Mouse (Mus musculus) lung, embryonic 14.5 days (tissue): ENCODE measurements around the gene Hist1h3e. TPM values are rescaled to one million over a fixed set of nuclear protein-coding genes. Genes with fewer than 3 reads are reported as not detected.
"Not testable (repeated sequence)": the region's sequence is repeated elsewhere in the genome, so short reads cannot be mapped to it uniquely, and the experiment has no call there.

Source experiments
- ATAC-seq: fragments of 200-750 bp; cut with Nextera tagmentation; 2 replicates; pipeline ENCODE4 v1.8.0; 2017; ENCODE audit warnings: mild to moderate bottlenecking, moderate TSS enrichment, moderate library complexity; ENCODE audit not compliant: insufficient read depth
- DNase-seq: peaks from one replicate; pipeline ENCODE4 v3.0.0-alpha.2; 2015
- H3K27ac ChIP-seq: fragments of 300-500 bp; sonication (generic); 2 replicates; pipeline ENCODE4 v1.5.1; 2014; ENCODE audit warnings: low read depth, mild to moderate bottlenecking, moderate library complexity
- H3K27me3 ChIP-seq: fragments of 300-500 bp; sonication (generic); 2 replicates; pipeline ENCODE4 v1.6.1; 2014; ENCODE audit warnings: low read length, control low read depth; ENCODE audit not compliant: insufficient read depth
- H3K36me3 ChIP-seq: fragments of 300-500 bp; sonication (generic); 2 replicates; pipeline ENCODE4 v1.6.1; 2014; ENCODE audit warnings: control low read depth; ENCODE audit not compliant: insufficient read depth
- H3K4me1 ChIP-seq: fragments of 300-500 bp; sonication (generic); 2 replicates; pipeline ENCODE4 v1.6.1; 2014; ENCODE audit warnings: antibody characterized with exemption, control low read depth; ENCODE audit not compliant: insufficient read depth
- H3K4me2 ChIP-seq: fragments of 300-500 bp; sonication (generic); 2 replicates; pipeline ENCODE4 v1.6.1; 2014; ENCODE audit warnings: mild to moderate bottlenecking
- H3K4me3 ChIP-seq: fragments of 300-500 bp; sonication (generic); 2 replicates; pipeline ENCODE4 v1.5.1; 2014; ENCODE audit warnings: low read depth, low read length
- H3K9ac ChIP-seq: fragments of 300-500 bp; sonication (generic); 2 replicates; pipeline ENCODE4 v1.6.1; 2014
- H3K9me3 ChIP-seq: fragments of 300-500 bp; sonication (generic); 2 replicates; pipeline ENCODE4 v1.6.1; 2016; ENCODE audit warnings: low read depth, low read length, control low read depth
- CTCF ChIP-seq: IDR thresholded peaks from 2 replicates; pipeline ENCODE4 v1.5.1; 2016; ENCODE audit warnings: antibody characterized with exemption, low read depth
- WGBS: fragments of 180-500 bp; shearing (Covaris S2); extraction: QIAGEN DNeasy Blood & Tissue Kit; methylation state at CpG from one replicate; pipeline ENCODE4 v1.1.7; 2014; 5-methylcytosine and 5-hydroxymethylcytosine counted together
- polyA plus RNA-seq: library from polyadenylated mRNA; unstranded; fragments of >200 nt; fragmentation: Nextera tagmentation; extraction: Ambion mirVana; gene quantifications from 2 replicates; pipeline ENCODE4 v1.2.1, GENCODE M21; 2014

Gene Hist1h3e
- polyA plus RNA-seq, 1 experiment from 2014 or later = 10.6 TPM

DNA sequence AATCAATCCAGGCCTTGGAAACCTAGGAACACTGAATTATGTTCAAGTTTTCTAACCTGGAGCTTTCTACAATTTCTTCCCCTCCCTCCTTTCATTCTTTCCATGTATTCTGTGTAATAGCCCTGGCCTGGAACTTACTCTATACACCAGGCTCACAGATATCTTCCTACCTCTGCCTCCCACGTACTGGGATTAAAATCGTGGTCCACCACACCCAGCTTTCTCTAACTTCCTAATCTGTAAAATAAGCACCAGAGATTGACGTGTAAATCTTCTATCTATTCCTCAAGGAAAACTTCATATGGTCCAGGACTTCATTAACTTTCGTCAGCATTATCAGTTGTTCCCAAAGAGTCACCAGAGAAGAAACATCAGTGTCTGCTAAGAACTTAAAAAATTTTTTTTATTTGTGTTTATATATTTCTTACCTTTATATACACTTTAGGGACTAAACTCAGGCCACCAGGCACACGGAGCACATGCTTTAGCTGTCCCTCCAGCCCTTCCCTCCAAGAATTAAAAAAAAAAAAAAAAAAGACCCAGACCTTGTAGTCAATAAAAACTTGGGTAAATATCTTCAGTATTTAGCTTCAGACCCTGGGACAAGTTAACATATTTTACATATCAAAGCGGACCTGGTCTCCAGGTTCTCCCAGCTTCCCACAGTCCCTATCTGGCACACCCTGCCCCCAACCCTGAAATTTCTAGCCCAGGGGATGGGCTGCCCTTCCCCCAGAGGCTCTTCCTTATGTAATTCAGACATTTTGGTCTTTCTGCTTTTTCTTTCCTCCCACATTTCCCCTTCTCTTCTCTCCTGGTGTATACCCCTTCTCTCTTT lies 20.3 kb upstream of the Hist1h3e start:
- Histone ChIP-seq H3K27ac (peak overlapping the region; percentile 99), H3K4me1 (peaks cover 12% of the 10 kb centered on the region), H3K4me3 (peak overlapping the region; percentile 58), H3K4me2 (peak overlapping the region; percentile 86), H3K27me3 (no peaks in the 10 kb centered on the region), H3K36me3 (no peaks in the 10 kb centered on the region), H3K9me3 (no peaks in the 10 kb centered on the region), H3K9ac (peak overlapping the region; percentile 84)
- ATAC-seq (no peak), DNase-seq (peak; percentile 64)
- 7% methylated on average over 6 of the region's 6 CpGs for WGBS
- no peak for TF ChIP-seq CTCF

GRCm38 (mm10) chr13:23581408-23582218 lies 19.4 kb upstream of the Hist1h3e start, which contains the start of gene Hist1h4d:
TSS of gene Hist1h4d (plus strand) at chr13:23581598.
- H3K9me3 ChIP-seq = no peaks in the 10 kb centered on the region
- no peak for TF ChIP-seq CTCF
- peak; percentile 99 for DNase-seq
- peak within 1 kb of the TSS; percentile 58 for H3K4me3 ChIP-seq
- peak within 1 kb of the TSS; percentile 86 for H3K4me2 ChIP-seq
- no peaks in the 10 kb centered on the region for H3K27me3 ChIP-seq
- H3K4me1 ChIP-seq = peaks cover 16% of the 10 kb centered on the region
- peak; percentile 90 for ATAC-seq
- H3K27ac ChIP-seq = peak within 1 kb of the TSS; percentile 99
- H3K36me3 ChIP-seq = no peaks in the 10 kb centered on the region
- under 1% methylated on average over 43 of the region's 43 CpGs for WGBS
- peak within 1 kb of the TSS; percentile 84 for H3K9ac ChIP-seq

- H3K9me3 ChIP-seq = no peaks in the 10 kb centered on the region
- TF ChIP-seq CTCF = no peak
- peak overlapping the region; percentile 76; the same call in 1 of the 2 replicates for H3K27ac ChIP-seq
- no peak overlapping the region for H3K9ac ChIP-seq
- no peak overlapping the region for H3K4me3 ChIP-seq
- H3K4me2 ChIP-seq = 0 out of 2 replicates have a peak overlapping the region, but pooled peaks have one; percentile 27
- peak; percentile 19 for DNase-seq
- 0 out of 2 replicates have a peak, but pooled peaks cover 4% of the 10 kb centered on the region for H3K4me1 ChIP-seq
- ATAC-seq = no peak
- H3K36me3 ChIP-seq = no peaks in the 10 kb centered on the region
- 81% methylated on average over 1 of the region's 1 CpGs for WGBS
- H3K27me3 ChIP-seq = no peaks in the 10 kb centered on the region
Observed at GRCm38 (mm10) chr13:23577835-23578234, 15.7 kb upstream of the Hist1h3e start.

DNA sequence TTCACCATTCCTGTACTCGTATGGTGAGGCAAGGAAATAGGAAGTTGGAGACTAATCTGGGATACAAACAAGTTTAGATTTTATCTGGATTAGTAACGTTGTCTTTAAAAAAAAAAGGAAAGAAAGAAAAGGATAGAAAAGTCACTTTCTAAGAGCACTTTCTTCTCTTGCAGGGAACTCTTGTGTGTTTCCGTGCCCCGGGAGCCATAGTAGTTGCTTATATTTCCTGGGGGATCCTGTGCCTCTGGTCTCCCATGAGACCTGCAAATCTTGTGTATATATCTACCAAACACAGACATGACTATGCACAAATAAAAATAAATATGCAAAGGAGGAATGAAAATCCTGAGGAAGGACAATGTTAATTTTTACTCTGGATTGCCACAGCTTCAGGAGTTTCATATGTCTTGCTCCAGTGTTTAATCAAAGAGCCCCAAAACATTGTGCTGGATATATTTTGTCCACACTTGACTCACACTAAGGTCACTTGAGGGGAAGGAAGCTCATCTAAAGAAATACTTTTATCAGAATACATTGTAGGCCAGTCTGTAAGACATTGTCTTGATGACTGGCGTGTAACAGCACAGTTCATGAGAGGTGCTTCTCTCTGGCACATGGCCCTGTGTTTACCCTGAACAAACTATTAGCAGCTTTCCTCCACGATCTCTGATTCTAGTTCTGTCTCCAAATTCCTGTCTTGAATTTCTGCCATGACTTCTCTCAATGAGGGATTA lies 14.9 kb upstream of the Hist1h3e start:
- Histone ChIP-seq H3K9me3 (no peaks in the 10 kb centered on the region), H3K9ac (peak overlapping the region; percentile 82), H3K4me3 (peak overlapping the region; percentile 45), H3K36me3 (no peaks in the 10 kb centered on the region), H3K27ac (peak overlapping the region; percentile 97), H3K27me3 (no peaks in the 10 kb centered on the region), H3K4me1 (0 out of 2 replicates have a peak, but pooled peaks cover 4% of the 10 kb centered on the region), H3K4me2 (peak overlapping the region; percentile 79)
- 24% methylated on average over 6 of the region's 6 CpGs for WGBS
- no peak for TF ChIP-seq CTCF
- DNase-seq (peak; percentile 60), ATAC-seq (no peak)

DNA sequence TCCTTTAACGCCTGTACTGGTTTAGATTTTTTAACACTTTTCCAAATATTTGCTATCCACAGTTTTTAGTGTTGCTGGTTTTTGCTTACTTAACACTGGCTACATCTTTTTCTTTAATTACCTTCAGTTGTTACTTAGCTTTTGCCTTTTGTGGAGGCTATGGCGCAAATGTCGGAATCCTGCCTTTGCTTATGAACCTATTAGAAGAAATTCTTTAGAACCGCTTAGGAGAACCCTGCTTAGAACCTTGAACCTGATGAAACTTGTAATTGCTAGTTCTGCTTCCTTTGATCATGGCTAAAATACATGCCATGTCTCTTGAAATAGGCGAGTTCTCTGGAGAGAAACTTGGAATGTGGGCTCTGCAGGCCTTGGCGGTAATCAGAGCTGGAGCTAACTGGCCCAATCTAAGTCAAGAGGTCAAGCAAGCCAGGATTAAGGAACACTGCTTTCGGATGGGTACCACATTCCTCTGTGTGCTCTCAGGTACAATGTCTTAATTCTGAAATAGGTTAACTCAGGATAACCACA lies 14.2 kb upstream of the Hist1h3e start:
- H3K27ac ChIP-seq = peak overlapping the region; percentile 97
- peak overlapping the region; percentile 45 for H3K4me3 ChIP-seq
- 0 out of 2 replicates have a peak, but pooled peaks cover 4% of the 10 kb centered on the region for H3K4me1 ChIP-seq
- no peaks in the 10 kb centered on the region for H3K36me3 ChIP-seq
- no peaks in the 10 kb centered on the region for H3K27me3 ChIP-seq
- 3% methylated on average over 7 of the region's 7 CpGs for WGBS
- peak overlapping the region; percentile 82 for H3K9ac ChIP-seq
- DNase-seq (peak; percentile 63), ATAC-seq (no peak)
- peak overlapping the region; percentile 79 for H3K4me2 ChIP-seq
- TF ChIP-seq CTCF = no peak
- H3K9me3 ChIP-seq = no peaks in the 10 kb centered on the region

GRCm38 (mm10) chr13:23575864-23576313 lies 13.7 kb upstream of the Hist1h3e start:
- H3K4me1 ChIP-seq, H3K9me3 ChIP-seq, H3K36me3 ChIP-seq, ATAC-seq, H3K27me3 ChIP-seq, DNase-seq: not testable (repeated sequence)
- Histone ChIP-seq H3K9ac (peak overlapping the region; percentile 82), H3K4me3 (peak overlapping the region; percentile 45), H3K4me2 (peak overlapping the region; percentile 79), H3K27ac (peak overlapping the region; percentile 97)
- 1% methylated on average over 12 of the region's 40 CpGs for WGBS
